Mouse (Mus musculus): ENCODE results near the gene Dnph1.

GRCm38 (mm10) chr17:46521963-46522668 lies 25.6 kb downstream of the Dnph1 start:
- TF ChIP-seq CTCF (IDR thresholded peaks at IDR 0.05; ENCODE audit: insufficient read depth, low read length) (no peak), POLR2A (IDR thresholded peaks at IDR 0.05; ENCODE audit: borderline replicate concordance, extremely low read depth, low read depth, low read length) (no peak)

Measured in lung, adult 2 months (tissue).